Mouse (Mus musculus): ENCODE data around the gene Thegl.

GRCm38 (mm10) chr5:77070987-77071386 is 55.2 kb downstream of the Thegl start:
- no peak for TF ChIP-seq CTCF (IDR thresholded peaks at IDR 0.05; ENCODE audit: low read depth)
- no peak for TF ChIP-seq EP300 (IDR thresholded peaks at IDR 0.05; ENCODE audit: low read depth)

Data from heart, postnatal 0 days (tissue).